Mouse (Mus musculus): ENCODE measurements around the gene 2210407C18Rik. TPM values are rescaled to one million over a fixed set of nuclear protein-coding genes. Genes with fewer than 3 reads are reported as not detected.
A peak's percentile ranks its signal among the peaks of the same experiment; 100 is the strongest.

Gene 2210407C18Rik
- polyA plus RNA-seq, 1 experiment from 2014 or later, result not detected

DNA sequence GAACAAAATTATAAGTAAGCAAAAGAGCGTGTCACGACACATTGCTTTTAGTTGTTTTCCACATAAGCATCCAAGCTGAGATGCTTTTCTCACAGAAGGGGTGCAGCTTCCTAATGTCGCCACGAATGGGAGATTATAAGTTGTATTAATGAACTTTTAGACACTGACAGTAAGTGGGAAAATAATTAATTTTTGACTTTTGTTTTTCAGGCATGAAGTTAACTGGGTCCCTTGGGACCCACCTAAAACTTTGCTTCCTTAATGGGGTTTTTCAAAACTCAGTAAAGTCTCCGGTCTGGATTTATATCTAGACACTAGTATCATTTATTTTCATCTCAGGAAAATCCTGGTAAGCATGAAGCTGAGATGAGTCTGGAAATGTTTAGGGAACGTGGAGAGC, 21.1 kb downstream of the 2210407C18Rik start, which contains the start of gene Olfr324:
Gene Olfr324, plus strand, starts transcription at position 301 of the 400 bp plus-strand sequence.
- H3K4me3 ChIP-seq, result no peak within 1 kb of the TSS
- 62% methylated on average over 6 of the region's 6 CpGs for WGBS (ENCODE audit: insufficient replicate concordance)

DNA sequence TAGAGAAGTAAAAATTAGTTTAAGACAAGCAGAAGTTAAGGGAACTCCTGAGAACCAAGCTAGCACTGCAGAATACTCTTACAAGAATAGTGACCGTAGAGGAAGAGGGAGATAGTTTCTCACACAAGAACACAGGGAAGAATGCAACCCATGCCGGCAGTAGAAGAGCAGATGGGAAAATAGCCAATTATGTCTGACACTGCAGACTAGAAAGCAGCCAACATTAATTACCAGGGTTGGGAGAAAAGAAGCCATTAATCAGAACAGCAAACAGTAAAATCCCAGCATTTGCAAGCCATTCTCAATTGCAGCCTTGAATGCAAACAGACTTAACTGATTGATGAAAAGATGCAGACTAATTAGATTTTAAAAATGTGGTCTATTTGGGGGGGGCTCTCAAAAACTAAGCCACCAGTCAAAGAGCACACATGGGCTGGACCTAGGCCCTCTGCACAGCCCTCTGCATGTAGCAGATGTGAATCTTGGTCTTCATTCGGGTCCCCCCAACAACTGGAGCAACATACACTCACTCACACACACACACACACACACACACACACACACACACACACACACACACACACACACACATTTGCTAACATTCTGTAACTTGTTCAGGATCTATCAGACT, 27.1 kb downstream of the 2210407C18Rik start:
- Histone ChIP-seq H3K27me3 (replicated peaks) (no peaks in the 10 kb centered on the region), H3K4me3 (no peak overlapping the region), H3K4me2 (no peak overlapping the region), H3K9ac (no peak overlapping the region), H3K27ac (peak overlapping the region; percentile 40; the same call in 1 of the 2 replicates), H3K4me1 (peaks cover 38% of the 10 kb centered on the region), H3K36me3 (no peaks in the 10 kb centered on the region), H3K9me3 (replicated peaks) (no peaks in the 10 kb centered on the region)
- 77% methylated on average over 3 of the region's 3 CpGs for WGBS (ENCODE audit: insufficient replicate concordance)
- no peak for ATAC-seq

More for the DNA sequence above, 21.1 kb downstream of the 2210407C18Rik start, which contains the start of gene Olfr324:
- ATAC-seq, result no peak
- Histone ChIP-seq H3K9me3 (replicated peaks) (no peaks in the 10 kb centered on the region), H3K27me3 (replicated peaks) (no peaks in the 10 kb centered on the region), H3K27ac (no peak within 1 kb of the TSS), H3K4me2 (no peak within 1 kb of the TSS), H3K4me1 (peaks cover 8% of the 10 kb centered on the region; the same call in 1 of the 2 replicates), H3K9ac (no peak within 1 kb of the TSS), H3K36me3 (no peaks in the 10 kb centered on the region)

DNA sequence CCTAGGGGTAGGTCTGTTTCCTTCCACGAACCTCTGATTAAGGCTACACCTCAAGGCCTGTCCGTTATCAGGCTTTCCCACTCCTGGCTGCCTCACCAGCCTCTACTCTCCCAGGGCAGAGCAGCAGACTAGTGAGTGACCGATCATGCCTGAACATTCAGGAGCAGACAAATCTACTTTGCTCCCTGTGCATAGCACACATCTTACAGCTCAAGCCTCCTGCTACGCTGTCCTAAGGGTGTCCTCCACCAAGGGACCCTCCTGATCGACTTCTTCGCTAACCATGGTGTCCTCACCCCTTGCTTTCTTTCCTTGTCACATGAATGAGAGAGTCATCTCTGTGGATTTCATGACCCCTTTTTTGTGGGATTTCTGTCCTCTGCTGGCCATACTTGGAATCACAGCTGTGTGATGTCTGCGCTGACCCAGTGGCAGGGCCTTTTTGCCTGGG, 28.0 kb downstream of the 2210407C18Rik start:
- no peaks in the 10 kb centered on the region for H3K36me3 ChIP-seq
- peak overlapping the region; percentile 90 for H3K27ac ChIP-seq
- ATAC-seq, result peak; percentile 100
- H3K4me3 ChIP-seq, result peak overlapping the region; percentile 21; the same call in 1 of the 2 replicates
- H3K9ac ChIP-seq, result peak overlapping the region; percentile 44; the same call in 1 of the 2 replicates
- peaks cover 38% of the 10 kb centered on the region for H3K4me1 ChIP-seq
- H3K27me3 ChIP-seq (replicated peaks), result no peaks in the 10 kb centered on the region
- H3K4me2 ChIP-seq, result peak overlapping the region; percentile 54
- 29% methylated on average over 7 of the region's 7 CpGs for WGBS (ENCODE audit: insufficient replicate concordance)
- H3K9me3 ChIP-seq (replicated peaks), result no peaks in the 10 kb centered on the region

DNA sequence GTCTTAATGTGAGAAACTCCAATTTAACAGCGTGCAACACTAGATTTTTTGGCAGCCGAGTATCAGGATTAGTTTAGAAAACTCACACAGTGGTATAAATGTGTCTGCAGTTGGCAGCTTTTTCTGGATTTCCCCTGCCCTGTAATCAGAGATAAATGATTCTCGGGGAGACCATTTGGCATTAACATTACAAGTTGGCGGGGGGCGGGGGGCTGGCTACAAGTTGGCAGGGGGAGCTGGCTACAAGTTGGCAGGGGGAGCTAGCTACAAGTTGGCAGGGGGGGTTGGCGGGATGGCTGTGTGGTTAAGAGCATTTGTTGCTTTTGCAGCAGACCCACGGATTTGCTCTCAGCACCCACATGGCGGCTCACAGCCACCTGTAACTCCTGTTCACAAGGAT, 37.2 kb downstream of the 2210407C18Rik start:
- Histone ChIP-seq H3K4me3 (no peak overlapping the region), H3K36me3 (no peaks in the 10 kb centered on the region), H3K9ac (no peak overlapping the region), H3K27ac (no peak overlapping the region), H3K9me3 (replicated peaks) (no peaks in the 10 kb centered on the region), H3K4me1 (no peaks in the 10 kb centered on the region), H3K4me2 (no peak overlapping the region), H3K27me3 (replicated peaks) (peaks cover 4% of the 10 kb centered on the region)
- WGBS (ENCODE audit: insufficient replicate concordance), result 62% methylated on average over 8 of the region's 8 CpGs
- no peak for ATAC-seq

DNA sequence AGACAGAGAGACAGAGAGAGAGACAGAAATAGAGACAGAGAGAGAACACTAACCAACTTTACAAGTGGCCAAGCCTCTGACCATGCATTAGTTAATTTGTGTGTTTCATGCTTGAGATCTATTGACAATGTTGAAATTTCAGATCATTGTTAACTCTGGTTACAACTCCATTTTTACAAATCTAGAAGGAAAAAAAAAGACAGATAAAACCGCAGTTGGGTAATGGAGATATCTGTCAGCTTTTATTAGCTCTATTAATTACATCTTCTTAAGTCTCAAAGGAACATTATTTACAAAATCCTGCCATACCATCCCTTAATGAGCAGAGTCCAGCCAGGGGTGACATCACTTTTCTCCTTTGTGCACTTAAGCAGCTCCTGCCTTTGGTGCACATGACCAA, 38.4 kb downstream of the 2210407C18Rik start, which contains the start of gene Olfr325:
Gene Olfr325, plus strand, starts transcription at position 301 of the 400 bp plus-strand sequence.
- WGBS (ENCODE audit: insufficient replicate concordance), result 71% methylated on average over 1 of the region's 1 CpGs
- Histone ChIP-seq H3K4me2 (no peak within 1 kb of the TSS), H3K4me3 (no peak within 1 kb of the TSS), H3K36me3 (no peaks in the 10 kb centered on the region), H3K27ac (no peak within 1 kb of the TSS), H3K4me1 (no peaks in the 10 kb centered on the region), H3K9ac (no peak within 1 kb of the TSS), H3K27me3 (replicated peaks) (peaks cover 4% of the 10 kb centered on the region), H3K9me3 (replicated peaks) (no peaks in the 10 kb centered on the region)
- no peak for ATAC-seq

DNA sequence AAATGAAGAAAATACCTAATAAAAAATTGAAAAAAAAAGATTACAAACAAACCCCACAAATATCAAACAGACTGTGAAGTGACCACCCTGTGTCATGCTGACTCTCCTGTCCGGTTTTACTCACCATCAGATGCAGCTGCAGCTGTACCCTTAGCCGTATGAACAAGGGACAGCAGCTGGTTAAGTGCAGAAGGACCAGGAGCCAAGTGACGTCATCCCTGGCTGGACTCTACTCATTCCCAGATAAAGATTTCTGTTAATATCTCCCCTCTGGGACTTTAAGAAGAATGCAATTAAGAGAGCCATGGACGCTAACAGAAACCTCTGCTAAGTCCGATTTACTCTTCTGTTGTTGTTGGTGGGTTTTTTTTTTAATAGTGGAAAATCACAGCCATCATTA, 45.5 kb downstream of the 2210407C18Rik start, which contains the start of gene Olfr224:
Gene Olfr224, minus strand, starts transcription at position 149 of the 400 bp plus-strand sequence.
- H3K4me3 ChIP-seq, result no peak within 1 kb of the TSS
- no peak within 1 kb of the TSS for H3K9ac ChIP-seq
- H3K4me1 ChIP-seq, result no peaks in the 10 kb centered on the region
- no peaks in the 10 kb centered on the region for H3K9me3 ChIP-seq (replicated peaks)
- WGBS (ENCODE audit: insufficient replicate concordance), result 62% methylated on average over 5 of the region's 5 CpGs
- no peak within 1 kb of the TSS for H3K4me2 ChIP-seq
- H3K27me3 ChIP-seq (replicated peaks), result no peaks in the 10 kb centered on the region
- no peaks in the 10 kb centered on the region for H3K36me3 ChIP-seq
- H3K27ac ChIP-seq, result no peak within 1 kb of the TSS
- ATAC-seq, result no peak

Other genes with a start within 250 kb of the 2210407C18Rik start
- gene Lypd8, start 237.0 kb downstream of the 2210407C18Rik start, polyA plus RNA-seq (2016; fragmentation: Nextera tagmentation; extraction: Ambion mirVana), result 0.19 TPM in 1 of 2 replicates, not detected in the other
- not detected in 2 replicates for gene 1810065E05Rik, start 195.0 kb downstream of the 2210407C18Rik start, polyA plus RNA-seq (2016; fragmentation: Nextera tagmentation; extraction: Ambion mirVana)
- gene Gm12253, start 183.5 kb downstream of the 2210407C18Rik start, polyA plus RNA-seq (2016; fragmentation: Nextera tagmentation; extraction: Ambion mirVana), result not detected in 2 replicates
- gene Lypd9, start 163.2 kb downstream of the 2210407C18Rik start, polyA plus RNA-seq (2016; fragmentation: Nextera tagmentation; extraction: Ambion mirVana), result not detected in 2 replicates
- not detected in 2 replicates for gene Olfr30, start 153.8 kb downstream of the 2210407C18Rik start, polyA plus RNA-seq (2016; fragmentation: Nextera tagmentation; extraction: Ambion mirVana)
- not detected in 2 replicates for gene Olfr332, start 123.5 kb downstream of the 2210407C18Rik start, polyA plus RNA-seq (2016; fragmentation: Nextera tagmentation; extraction: Ambion mirVana)
- not detected in 2 replicates for gene Olfr331, start 113.5 kb downstream of the 2210407C18Rik start, polyA plus RNA-seq (2016; fragmentation: Nextera tagmentation; extraction: Ambion mirVana)
- not detected in 2 replicates for gene Olfr330, start 81.2 kb downstream of the 2210407C18Rik start, polyA plus RNA-seq (2016; fragmentation: Nextera tagmentation; extraction: Ambion mirVana)
- gene Olfr329-ps, start 69.7 kb downstream of the 2210407C18Rik start, polyA plus RNA-seq (2016; fragmentation: Nextera tagmentation; extraction: Ambion mirVana), result not detected in 2 replicates
- not detected in 2 replicates for gene Olfr328, start 60.4 kb downstream of the 2210407C18Rik start, polyA plus RNA-seq (2016; fragmentation: Nextera tagmentation; extraction: Ambion mirVana)
- not detected in 2 replicates for gene Olfr224, start 45.5 kb downstream of the 2210407C18Rik start, polyA plus RNA-seq (2016; fragmentation: Nextera tagmentation; extraction: Ambion mirVana)
- not detected in 2 replicates for gene Olfr325, start 38.3 kb downstream of the 2210407C18Rik start, polyA plus RNA-seq (2016; fragmentation: Nextera tagmentation; extraction: Ambion mirVana)
- not detected in 2 replicates for gene Olfr324, start 21.0 kb downstream of the 2210407C18Rik start, polyA plus RNA-seq (2016; fragmentation: Nextera tagmentation; extraction: Ambion mirVana)
- not detected in 2 replicates for gene Olfr323, start 14.4 kb upstream of the 2210407C18Rik start, polyA plus RNA-seq (2016; fragmentation: Nextera tagmentation; extraction: Ambion mirVana)
- 9.2 and 10.1 TPM in 2 replicates for gene Trim58, start 24.4 kb upstream of the 2210407C18Rik start, polyA plus RNA-seq (2016; fragmentation: Nextera tagmentation; extraction: Ambion mirVana)
- gene Olfr322, start 42.7 kb upstream of the 2210407C18Rik start, polyA plus RNA-seq (2016; fragmentation: Nextera tagmentation; extraction: Ambion mirVana), result not detected in 2 replicates
- not detected in 2 replicates for gene Olfr320, start 65.0 kb upstream of the 2210407C18Rik start, polyA plus RNA-seq (2016; fragmentation: Nextera tagmentation; extraction: Ambion mirVana)
- gene Olfr319, start 83.1 kb upstream of the 2210407C18Rik start, polyA plus RNA-seq (2016; fragmentation: Nextera tagmentation; extraction: Ambion mirVana), result not detected in 2 replicates
- gene Olfr318, start 107.9 kb upstream of the 2210407C18Rik start, polyA plus RNA-seq (2016; fragmentation: Nextera tagmentation; extraction: Ambion mirVana), result not detected in 2 replicates
- gene Olfr317, start 123.1 kb upstream of the 2210407C18Rik start, polyA plus RNA-seq (2016; fragmentation: Nextera tagmentation; extraction: Ambion mirVana), result not detected in 2 replicates
- gene Olfr316, start 136.7 kb upstream of the 2210407C18Rik start, polyA plus RNA-seq (2016; fragmentation: Nextera tagmentation; extraction: Ambion mirVana), result not detected in 2 replicates
- not detected in 2 replicates for gene Olfr315, start 157.1 kb upstream of the 2210407C18Rik start, polyA plus RNA-seq (2016; fragmentation: Nextera tagmentation; extraction: Ambion mirVana)
- not detected in 2 replicates for gene Olfr314, start 166.9 kb upstream of the 2210407C18Rik start, polyA plus RNA-seq (2016; fragmentation: Nextera tagmentation; extraction: Ambion mirVana)
- gene Fam183b, start 185.9 kb upstream of the 2210407C18Rik start, polyA plus RNA-seq (2016; fragmentation: Nextera tagmentation; extraction: Ambion mirVana), result 0.31 TPM in 1 of 2 replicates, not detected in the other
- not detected in 2 replicates for gene Olfr313, start 198.9 kb upstream of the 2210407C18Rik start, polyA plus RNA-seq (2016; fragmentation: Nextera tagmentation; extraction: Ambion mirVana)
- not detected in 2 replicates for gene Olfr312, start 213.2 kb upstream of the 2210407C18Rik start, polyA plus RNA-seq (2016; fragmentation: Nextera tagmentation; extraction: Ambion mirVana)
- gene Olfr311, start 223.2 kb upstream of the 2210407C18Rik start, polyA plus RNA-seq (2016; fragmentation: Nextera tagmentation; extraction: Ambion mirVana), result not detected in 2 replicates
- gene Gm12258, start 231.1 kb upstream of the 2210407C18Rik start, polyA plus RNA-seq (2016; fragmentation: Nextera tagmentation; extraction: Ambion mirVana), result 2.5 and 2.8 TPM in 2 replicates